Mouse (Mus musculus) neutrophil, adult 83 days (primary cell): ENCODE results near the gene Efr3b. TPM values are rescaled to one million over a fixed set of nuclear protein-coding genes. Genes with fewer than 3 reads are reported as not detected.

Source experiments
- total RNA-seq, 2 experiments: library from RNA; stranded (reverse); gene quantifications; one replicate each; pipeline ENCODE4 v1.2.4; 2023

Gene Efr3b
- not detected for total RNA-seq

DNA sequence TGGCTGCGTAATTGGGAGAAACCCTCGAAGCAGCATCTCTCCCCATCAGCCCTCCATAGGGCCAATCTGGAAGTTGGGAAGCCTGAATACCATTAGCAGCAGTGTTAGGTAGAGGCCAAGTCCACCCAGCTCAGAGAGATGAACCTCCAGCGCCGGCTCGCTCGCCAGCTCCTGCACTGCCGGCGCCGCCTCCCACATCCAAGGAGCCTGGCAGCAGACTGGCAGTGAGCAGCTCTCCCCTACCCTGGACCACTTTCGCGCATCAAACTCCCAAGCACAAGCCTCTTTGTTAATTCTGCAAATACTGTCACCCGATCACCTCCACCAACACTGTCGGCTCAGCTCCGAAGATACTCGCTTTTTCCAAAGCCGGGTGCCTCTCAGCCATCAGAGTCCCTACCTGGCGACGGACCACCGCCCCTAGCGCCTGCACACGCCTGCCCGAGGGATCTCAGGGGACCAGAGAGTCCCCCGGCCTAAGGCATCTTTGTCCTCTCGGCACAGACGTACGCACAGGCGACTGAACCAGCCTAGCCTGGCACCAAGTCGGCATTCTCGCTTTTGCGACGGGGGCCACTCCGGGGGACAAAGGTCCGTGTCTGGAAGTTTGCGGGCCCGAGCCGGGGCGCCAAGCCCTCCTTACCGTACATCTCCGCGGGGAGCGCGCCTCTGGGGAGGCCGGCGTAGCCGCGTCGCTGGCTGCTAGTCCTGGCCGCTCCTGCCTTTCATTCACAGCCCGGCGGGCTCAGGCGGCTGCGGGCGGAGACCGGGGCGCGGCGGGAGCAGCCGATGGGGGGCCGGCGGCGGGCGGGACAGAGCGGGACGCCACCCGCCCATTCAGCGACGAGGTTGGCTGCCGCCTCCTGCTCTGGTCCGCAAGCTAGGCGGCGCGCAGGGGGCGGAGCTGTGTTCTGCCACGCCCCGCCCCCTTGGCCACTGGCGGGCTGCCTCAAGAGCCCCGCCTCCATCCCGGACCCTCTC is at the start of gene Efr3b:
TSS of gene Efr3b (minus strand) at position 855 of the 981 bp plus-strand sequence.

DNA sequence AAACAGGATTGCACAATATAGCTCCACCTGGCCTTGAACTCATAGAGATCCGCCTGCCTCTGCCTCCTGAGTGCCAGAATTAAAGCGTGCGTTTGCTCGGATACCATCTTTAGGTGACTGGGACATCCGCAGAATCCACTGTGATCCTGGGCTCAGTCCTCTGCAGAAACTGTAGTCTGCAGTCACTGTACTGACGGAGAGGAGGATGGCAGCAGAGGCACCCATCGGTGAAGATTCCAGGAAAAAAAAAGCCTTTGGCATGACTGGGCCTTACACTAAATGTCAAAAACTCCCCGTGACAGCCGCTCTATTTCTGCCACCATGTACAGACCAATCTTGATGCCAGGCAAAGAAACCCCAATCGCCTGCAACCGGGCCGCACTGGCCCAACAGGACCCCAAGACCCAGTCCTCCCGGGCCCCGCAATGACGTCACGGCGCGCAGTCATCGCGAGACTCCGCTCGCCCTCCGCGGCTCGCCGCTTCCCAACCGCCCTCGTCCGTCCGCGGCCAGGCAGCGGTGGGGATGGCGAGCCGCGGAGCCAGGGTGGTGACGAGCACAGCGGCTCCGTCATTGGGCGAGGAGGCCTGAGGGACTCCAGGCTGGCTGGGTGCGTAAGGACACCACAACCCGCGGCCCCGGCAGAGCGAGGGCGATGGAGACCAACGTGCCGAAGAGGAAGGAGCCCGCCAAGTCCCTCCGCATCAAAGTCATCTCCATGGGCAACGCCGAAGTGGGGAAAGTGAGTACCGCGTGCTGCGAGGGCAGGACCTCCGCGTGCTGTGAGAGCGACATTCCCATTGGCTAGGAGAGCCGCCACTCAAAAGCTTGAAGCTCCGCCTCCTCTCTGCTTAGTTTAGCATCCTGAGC is 43.7 kb upstream of the Efr3b start, which contains the start of gene Dnajc27:
TSS of gene Dnajc27 (plus strand) at position 452 of the 870 bp plus-strand sequence.

DNA sequence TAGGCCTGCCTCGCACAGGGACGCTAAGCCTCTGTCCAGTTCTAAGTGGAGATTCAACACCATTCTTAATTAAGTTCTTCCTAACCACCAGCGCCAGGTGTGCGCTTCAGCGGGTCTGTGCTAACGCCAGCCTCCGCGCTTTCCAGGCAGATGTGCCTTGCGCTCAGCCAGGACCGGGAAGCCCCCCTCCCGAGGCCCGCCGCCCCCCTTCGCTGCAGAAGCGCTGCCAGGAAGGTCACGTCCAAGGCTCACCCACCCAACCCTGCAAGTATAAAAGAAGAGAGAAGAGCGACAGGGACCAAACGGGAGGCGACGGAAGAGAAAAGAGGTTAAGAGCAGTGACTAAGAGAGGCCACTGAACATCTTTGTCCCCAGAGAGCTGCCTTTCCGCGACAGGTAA is 84.1 kb downstream of the Efr3b start, which contains the start of gene Pomc:
TSS of gene Pomc (plus strand) at position 301 of the 400 bp plus-strand sequence.

Other genes starting within 250 kb of the Efr3b start
- gene Dnmt3a, start 232.9 kb downstream of the Efr3b start, total RNA-seq: 10 to 100 TPM; 20.0 to 30.1 TPM
- gene Pomc, start 84.0 kb downstream of the Efr3b start, total RNA-seq: under 1 TPM; 0.96 to 0.97 TPM
- gene Dnajc27, start 43.7 kb upstream of the Efr3b start, total RNA-seq: 1 to 10 TPM; 2.3 TPM
- 1 to 10 TPM; 1.7 to 2.0 TPM for gene Adcy3, start 94.2 kb upstream of the Efr3b start, total RNA-seq
- gene Ptrhd1, start 195.1 kb upstream of the Efr3b start, total RNA-seq: 1 to 10 TPM; 3.4 to 4.3 TPM
- gene Cenpo, start 195.4 kb upstream of the Efr3b start, total RNA-seq: 10 to 100 TPM; 19.9 to 23.0 TPM